Mouse (Mus musculus): ENCODE results near the gene 2200002J24Rik.

Gene 2200002J24Rik

GRCm38 (mm10) chr7:30698589-30698988, at the start of gene 2200002J24Rik:
2200002J24Rik (plus strand) TSS chr7:30698926.
- DNase-seq: no peak

DNA sequence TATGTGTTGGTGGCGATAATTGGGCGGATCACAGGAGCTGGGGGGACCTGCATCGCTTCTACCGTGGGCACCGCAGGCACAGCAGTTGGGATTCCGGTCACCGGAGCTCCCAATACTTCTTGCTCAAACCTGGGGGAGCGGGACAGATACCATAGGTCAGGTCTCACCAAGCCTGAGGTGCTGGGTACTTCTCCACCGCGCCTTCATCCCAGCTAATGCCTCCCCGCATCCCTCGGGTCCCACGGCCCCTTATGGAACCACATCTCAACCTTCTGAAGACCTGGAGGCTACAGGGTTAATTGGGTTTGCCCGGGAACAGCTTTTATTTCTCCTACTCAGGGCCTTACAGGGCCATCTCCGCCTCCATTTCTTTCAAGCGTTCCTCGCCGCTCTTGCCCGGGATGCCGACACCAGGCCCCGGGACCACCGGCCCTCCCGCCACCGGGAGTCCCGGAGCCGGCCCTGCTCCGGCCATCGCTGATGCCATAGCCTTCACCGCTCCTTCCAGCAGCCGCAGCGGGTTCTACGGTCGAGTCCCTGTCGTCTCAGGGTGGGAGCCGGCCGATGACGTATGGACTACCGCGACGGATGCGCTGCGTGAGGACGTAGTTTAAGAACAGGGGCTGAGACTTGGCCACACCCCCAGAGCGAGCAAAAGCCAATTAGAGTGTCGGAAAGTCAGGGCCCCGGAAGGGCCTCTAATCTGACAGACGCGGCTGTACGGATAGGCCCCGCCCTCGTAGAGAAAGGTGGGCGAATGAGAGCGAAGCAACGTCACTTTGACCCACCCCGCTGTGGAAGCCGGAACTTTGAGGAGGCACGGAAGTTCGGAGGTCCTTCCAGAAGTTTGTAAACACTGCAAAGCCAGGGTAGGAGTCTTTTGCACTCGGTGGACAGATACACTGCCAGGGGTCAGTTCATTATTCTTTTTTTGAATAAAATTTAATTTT, 48.9 kb upstream of the 2200002J24Rik start, which contains the start of gene Rbm42:
Rbm42 (minus strand) TSS at position 727 of the 950 bp plus-strand sequence.
- peak; percentile 99 for DNase-seq

DNA sequence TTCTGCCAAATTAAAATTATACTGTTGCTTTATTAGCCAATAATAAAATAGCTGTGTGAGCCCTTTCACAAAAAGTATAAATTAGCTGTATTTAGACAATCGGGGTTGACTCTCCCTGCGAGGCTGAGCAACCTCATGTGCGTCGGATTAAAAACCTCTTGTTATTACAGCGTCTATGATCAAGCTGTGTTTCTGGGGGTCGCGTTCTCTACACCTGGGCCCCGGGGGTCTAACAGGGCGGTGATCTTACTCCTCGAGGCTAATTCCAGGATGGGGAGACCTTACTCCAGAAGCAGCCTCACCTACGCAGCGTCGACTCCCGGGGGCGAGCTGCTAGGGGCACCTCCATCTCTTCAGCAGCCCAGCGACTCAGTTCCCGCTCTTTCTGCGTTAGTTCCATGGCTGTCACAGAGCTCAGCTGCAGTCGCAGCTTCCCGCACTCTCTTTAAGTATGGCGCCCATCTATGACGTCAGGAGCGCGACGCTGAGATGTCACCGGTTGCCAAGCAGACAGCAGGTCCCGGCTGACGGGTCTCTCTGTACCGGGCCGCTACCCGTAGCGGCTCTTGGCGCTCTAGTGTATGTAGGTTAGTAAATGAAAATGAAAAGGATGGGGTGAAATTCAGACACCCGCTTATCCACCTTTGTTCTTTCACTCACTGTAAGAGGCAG, 34.1 kb upstream of the 2200002J24Rik start, which contains the start of gene Haus5:
Haus5 (minus strand) TSS at position 466 of the 672 bp plus-strand sequence.
- peak; percentile 88 for DNase-seq

DNA sequence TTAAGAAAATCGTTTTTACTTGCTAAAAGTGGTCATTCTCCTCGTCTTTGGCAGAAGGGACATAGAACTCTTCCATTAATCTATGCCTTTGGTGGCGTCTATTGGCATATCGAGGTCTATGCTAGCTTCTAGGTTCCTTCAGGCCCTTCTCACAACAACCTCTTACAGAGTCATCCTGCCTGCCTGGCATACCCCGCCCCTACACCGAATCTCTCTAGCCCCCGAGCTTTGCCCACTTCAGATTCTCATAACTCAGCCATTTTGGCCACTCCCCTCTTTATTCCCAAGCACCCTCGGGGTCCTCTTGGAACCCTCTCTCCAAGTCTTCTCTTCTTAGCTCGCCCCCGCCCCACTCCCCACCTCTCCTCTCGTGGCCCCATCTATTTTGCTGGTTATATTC, 33.4 kb upstream of the 2200002J24Rik start:
- DNase-seq: no peak

GRCm38 (mm10) chr7:30669229-30669628, 29.5 kb upstream of the 2200002J24Rik start:
- DNase-seq: no peak

DNA sequence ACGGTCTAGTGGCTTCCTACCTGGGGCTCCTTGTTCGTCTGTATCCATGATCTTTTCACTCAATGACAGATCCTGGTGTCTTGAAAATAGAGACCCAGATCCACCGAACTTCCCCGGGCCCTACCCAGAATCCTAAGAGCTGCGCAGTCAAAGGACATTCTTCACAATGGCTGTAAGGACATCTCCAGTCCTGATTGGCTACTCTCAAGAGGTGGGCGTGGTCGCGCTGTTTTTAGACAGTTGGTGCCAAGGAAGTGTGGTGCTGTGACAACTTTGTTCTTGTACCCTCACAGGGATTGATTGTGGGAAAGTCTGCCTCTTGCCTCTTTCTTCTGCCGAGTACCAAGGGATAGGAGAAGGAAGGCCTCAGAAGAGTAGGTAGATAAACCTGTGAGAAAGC, 27.2 kb upstream of the 2200002J24Rik start, which contains the start of gene Pmis2:
Pmis2 (minus strand) TSS at position 126 of the 400 bp plus-strand sequence.
- no peak for DNase-seq

- no peak for DNase-seq
These were observed 20.3 kb upstream of the 2200002J24Rik start for GRCm38 (mm10) chr7:30678263-30678975.

DNA sequence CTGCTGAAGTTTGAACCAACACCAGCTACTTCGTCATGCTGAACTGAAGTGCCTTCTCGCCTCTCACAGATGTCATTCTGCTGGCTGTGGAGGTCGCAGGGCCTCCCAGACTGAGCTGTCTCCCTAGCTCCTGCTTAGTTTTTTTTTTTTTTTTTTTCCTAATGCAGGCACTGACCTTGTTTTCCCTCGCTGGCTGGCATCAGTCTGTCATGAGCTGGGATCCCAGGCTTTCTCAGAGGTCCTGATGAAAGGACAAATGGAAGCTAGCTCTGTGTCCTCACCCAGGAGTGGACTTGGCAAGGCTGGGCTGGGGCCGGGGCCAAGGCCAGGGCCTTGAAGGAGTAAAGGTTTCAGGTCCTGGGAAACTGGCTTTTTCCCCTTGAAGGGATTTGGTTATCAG, 16.8 kb upstream of the 2200002J24Rik start:
- DNase-seq: no peak

DNA sequence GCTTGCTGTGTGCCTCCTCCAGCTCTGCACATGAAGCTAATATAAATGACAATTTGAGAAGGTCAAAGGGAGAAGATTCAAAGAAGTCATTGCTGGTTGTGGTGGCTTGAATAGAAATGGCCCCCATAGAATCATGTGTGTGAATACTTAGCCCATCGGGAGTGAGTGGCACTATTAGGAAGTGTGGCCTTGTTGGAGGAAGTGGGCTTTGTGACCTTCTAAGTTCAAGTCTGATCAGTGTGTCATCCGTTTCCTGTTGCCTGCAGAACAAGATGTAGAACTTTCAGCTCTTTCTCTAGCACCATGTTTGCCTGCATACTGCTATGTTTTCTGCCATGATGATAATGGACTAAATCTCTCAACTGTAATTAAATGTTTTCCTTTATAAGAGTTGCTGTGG, 15.3 kb upstream of the 2200002J24Rik start:
- DNase-seq: no peak

DNA sequence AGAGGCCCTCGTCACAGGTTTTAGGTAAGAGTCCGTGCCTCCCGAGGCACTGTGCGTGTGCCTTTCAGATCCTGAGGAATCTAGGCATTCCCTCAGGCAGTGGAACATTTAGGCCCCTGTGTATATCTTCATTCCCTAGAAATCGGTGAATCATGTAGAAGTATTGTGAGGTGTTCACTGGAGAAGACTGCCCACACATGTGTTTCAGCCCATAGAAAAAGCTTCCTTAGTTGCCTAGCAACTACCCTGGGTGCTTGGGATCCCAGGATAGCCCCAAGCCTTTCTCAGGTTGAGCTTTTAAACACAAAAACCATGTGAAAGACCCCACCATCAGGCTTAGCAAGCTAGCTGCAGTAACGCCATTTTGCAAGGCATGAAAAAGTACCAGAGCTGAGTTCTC, 10.4 kb upstream of the 2200002J24Rik start:
- no peak for DNase-seq

GRCm38 (mm10) chr7:30698101-30698500, 625 bp upstream of the 2200002J24Rik start:
- DNase-seq: no peak

DNA sequence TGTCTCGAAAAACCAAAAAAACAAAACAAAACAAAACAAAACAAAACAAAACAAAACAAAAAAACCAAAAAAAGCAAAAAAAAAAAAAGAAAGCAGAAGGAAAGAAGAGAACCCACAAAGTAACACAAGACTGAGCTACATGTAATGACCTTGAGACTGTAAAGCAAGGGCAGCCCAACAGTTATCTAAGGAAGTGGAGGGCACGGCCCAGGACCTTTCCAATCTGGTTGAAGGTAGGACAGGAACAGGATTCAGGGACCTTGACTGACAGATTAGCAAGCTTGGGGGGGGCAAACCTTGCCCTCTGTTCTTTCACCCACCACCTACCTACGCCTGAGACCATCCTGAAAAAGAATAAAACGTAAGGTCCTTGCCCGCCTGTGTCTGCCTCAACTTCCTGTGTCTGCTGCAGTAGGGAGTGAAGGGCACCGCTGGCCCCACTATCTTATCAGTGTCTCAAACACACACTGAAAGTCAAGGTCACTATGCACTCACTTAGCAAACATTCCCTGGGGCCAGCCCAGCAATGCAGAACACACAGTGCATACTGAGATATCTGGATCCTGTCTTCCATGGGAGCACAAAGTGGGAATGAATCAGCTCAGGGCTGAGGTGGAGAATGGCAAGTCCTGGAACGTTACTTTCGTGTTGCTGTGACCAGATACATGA, 7.6 kb downstream of the 2200002J24Rik start:
- no peak for DNase-seq

GRCm38 (mm10) chr7:30707441-30707840, 8.7 kb downstream of the 2200002J24Rik start:
- no peak for DNase-seq

DNA sequence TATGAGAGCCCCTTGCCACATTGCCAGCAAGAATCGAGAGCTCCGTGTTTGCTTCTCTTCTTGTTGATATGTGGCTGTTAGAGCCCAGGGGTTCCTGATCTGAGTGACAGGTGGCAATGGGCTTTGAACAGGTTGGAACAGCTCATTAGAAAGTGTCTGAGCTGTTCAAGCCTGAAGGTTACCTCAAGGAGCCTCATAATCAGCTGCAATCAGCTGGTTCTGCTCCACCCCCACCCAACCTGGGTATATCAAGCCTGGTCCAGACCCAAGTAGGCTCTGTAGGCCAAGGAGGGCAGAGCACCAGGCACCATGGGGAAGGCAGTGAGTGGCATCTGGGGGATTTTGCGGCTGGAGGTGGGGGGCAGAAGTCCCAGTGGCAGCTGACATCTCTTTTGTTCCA, 13.2 kb downstream of the 2200002J24Rik start, which contains the start of gene Atp4a:
Atp4a (plus strand) TSS at position 268 of the 400 bp plus-strand sequence.
- DNase-seq: no peak

DNA sequence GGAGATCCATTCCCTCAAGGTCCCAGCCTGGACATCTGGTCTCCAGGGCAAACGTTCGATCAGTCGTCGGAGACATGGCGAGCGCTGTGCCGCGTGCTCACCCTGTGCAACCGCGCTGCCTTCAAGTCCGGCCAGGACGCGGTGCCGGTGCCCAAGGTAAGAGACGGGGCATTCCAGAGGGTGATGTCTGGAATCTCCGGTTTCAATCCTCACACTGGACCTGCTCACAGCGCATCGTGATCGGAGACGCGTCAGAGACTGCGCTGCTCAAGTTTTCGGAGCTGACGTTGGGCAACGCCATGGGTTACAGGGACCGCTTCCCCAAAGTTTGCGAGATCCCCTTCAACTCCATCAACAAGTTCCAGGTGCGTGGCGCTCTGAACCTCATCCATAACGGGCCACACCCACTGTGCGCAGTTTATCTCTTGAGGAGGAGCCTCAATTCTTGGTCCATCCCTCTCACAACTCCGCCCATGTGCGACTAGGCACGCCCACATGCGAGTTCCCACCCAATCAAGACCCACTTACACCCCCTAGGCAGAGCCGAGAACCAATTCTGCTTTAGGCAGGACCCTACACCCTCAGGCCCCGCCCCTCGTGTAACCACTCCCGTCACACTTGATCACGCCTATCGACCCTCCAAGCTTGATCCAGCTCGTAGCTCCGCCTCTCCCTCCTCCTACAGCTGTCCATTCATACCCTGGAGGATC, 18.4 kb downstream of the 2200002J24Rik start:
- no peak for DNase-seq

- no peak for DNase-seq
These were observed 19.0 kb downstream of the 2200002J24Rik start for GRCm38 (mm10) chr7:30717716-30718046.

GRCm38 (mm10) chr7:30719669-30720068, 20.9 kb downstream of the 2200002J24Rik start:
- DNase-seq: no peak

GRCm38 (mm10) chr7:30721286-30721685, 22.6 kb downstream of the 2200002J24Rik start:
- DNase-seq: peak; percentile 56

DNA sequence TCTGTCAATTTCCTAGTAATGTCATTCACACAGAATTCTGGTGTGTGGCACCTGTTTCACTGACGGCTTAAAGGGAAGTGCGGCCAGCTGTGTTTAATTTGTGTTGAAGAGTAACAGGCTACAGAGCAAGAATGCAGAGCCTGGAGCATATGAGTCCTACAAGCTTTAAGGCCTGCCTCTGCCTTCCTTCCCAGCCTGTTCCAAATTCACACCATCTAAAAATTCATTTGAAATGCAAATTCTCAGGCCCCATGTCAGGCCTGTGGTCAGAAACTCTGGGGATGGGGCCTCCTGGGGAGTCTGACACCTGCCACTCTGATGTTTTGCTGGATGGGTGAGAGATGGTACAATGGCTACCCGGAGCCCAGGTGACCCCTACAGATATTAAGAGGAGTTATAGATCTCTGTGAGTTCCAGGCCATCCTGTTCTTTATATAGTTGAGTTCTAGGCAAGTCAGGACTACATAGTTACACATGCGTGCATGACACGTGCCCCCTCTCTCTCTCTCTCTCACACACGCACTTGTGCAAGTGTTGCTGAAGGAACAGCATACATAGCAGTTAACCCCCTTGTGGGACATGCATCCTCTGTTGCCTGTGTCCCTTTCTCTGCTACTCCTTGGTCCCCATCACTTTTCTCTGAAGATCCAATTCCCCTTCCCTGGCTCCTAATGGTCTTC, 24.7 kb downstream of the 2200002J24Rik start:
- no peak for DNase-seq

GRCm38 (mm10) chr7:30728214-30728613, 29.5 kb downstream of the 2200002J24Rik start:
- DNase-seq: peak; percentile 42

- DNase-seq: no peak
These were observed 30.1 kb downstream of the 2200002J24Rik start for GRCm38 (mm10) chr7:30728739-30729395.
